Mouse (Mus musculus): ENCODE measurements at regions not wholly inside any gene's neighbourhood (a gene's known extent, or its start where the extent isn't known, plus 50 kb on each side); places are given as distances from the start of the nearest gene placed in this dataset.

- no peak for DNase-seq (ENCODE audit: low read depth, low spot score)
These were observed 199.0 kb upstream of the Hes1 start for GRCm38 (mm10) chr16:29865075-29865740.

DNA sequence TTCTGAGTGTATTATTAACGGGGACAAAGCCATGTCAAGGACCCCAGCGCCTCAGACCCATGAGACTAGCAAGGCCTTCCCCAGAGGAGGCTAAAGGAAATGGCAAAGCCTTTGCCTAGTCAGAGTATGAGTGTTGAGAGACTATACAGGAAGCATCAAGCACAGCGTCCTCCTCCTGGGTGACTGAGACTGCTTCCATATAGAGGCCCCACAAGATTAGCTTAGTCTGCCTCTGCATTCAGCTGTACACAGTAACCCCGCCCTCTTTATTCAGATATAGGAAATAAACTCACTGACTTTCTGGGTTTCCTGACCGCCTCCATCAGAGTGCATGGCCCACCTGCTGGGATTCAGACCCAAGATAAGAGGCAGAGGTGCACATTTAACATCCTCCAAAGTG, 192.8 kb upstream of the Hes1 start:
- DNase-seq (ENCODE audit: low read depth, low spot score), result no peak

GRCm38 (mm10) chr16:29876196-29876595, 188.0 kb upstream of the Hes1 start:
- DNase-seq (ENCODE audit: low read depth, low spot score), result no peak

- DNase-seq (ENCODE audit: low read depth, low spot score), result no peak
These were observed 186.6 kb upstream of the Hes1 start for GRCm38 (mm10) chr16:29877372-29878123.

GRCm38 (mm10) chr16:29879665-29880064, 184.5 kb upstream of the Hes1 start:
- no peak for DNase-seq (ENCODE audit: low read depth, low spot score)

- DNase-seq (ENCODE audit: low read depth, low spot score), result no peak
These were observed 182.7 kb upstream of the Hes1 start for GRCm38 (mm10) chr16:29881497-29881896.

GRCm38 (mm10) chr16:29882226-29882972, 181.8 kb upstream of the Hes1 start:
- no peak for DNase-seq (ENCODE audit: low read depth, low spot score)

DNA sequence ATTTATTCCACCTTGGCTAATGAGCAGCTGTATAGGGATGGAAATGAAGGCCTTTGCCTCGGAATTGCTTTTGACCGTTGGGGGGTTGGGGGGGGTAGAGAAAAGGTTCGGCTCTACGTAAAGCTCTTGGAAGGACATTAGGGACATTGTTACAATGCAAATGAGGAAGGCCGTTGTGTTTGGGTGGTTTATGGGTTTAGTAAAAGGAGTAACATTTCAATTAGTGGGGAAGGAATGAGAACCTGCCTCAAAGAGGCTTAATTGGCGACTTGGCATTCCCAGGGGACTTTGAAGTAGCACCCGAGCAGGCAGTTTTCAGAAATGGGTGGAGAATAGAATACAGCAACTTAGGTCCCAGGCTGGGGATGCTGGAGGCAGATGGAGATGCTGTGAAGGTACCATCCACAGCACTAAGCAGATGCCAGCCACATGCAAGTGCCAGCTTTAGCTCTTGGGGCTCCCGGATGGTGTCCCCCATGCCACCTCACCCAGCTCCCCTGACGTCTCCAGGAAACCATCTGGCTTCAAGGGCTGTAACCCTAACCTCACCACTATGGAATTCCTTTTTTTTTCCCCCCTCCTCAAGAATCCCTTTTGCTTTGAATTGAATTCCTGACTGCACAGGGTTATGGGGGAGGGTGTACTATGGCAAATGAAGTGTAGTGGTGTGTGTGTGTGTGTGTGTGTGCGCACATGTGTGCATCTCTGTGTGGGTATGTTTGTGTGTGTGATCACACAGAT, 180.8 kb upstream of the Hes1 start:
- no peak for DNase-seq (ENCODE audit: low read depth, low spot score)

DNA sequence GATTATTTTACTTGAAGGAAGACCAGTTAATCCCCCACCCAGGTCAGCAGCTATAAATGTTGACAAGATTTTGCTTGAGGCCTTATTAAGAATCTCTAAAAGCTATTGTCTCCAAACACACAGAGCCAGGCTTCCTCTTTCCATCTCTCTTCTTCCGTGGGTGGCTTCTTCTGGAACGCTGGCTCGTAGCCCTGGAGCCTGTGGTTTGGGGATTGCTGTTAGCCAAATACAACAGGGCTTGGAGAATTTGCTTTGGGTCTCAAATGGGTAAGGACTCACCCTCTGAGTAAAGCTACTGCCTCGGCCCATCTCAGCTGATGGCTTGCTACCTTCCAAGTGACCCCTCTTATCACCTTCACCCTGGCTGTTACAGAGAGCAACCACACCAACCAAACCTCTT, 179.3 kb upstream of the Hes1 start:
- no peak for DNase-seq (ENCODE audit: low read depth, low spot score)

- DNase-seq (ENCODE audit: low read depth, low spot score), result no peak
These were observed 177.4 kb upstream of the Hes1 start for GRCm38 (mm10) chr16:29886755-29887154.

DNA sequence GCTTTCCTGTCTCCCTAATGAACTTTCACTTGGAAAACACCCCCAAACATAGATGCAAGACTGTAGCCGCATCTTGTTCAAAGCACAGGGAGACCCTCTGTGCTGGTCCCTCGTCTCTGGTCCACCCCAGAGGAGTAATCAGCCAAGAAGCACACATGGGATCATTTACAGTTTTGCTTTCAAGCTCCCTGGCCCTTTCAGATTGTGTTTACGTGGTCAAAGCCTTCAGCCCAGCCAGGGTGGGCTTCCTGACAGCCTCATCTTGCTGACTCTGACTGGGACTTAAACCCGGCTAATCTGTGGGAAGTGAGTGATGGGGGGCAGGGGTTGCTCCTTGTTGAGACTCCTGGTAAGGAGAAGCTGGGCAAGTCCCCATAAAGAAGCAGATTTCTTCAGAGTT, 174.8 kb upstream of the Hes1 start:
- DNase-seq (ENCODE audit: low read depth, low spot score), result no peak

GRCm38 (mm10) chr16:29891472-29891871, 172.7 kb upstream of the Hes1 start:
- no peak for DNase-seq (ENCODE audit: low read depth, low spot score)

- no peak for DNase-seq (ENCODE audit: low read depth, low spot score)
These were observed 170.0 kb upstream of the Hes1 start for GRCm38 (mm10) chr16:29893871-29894828.

DNA sequence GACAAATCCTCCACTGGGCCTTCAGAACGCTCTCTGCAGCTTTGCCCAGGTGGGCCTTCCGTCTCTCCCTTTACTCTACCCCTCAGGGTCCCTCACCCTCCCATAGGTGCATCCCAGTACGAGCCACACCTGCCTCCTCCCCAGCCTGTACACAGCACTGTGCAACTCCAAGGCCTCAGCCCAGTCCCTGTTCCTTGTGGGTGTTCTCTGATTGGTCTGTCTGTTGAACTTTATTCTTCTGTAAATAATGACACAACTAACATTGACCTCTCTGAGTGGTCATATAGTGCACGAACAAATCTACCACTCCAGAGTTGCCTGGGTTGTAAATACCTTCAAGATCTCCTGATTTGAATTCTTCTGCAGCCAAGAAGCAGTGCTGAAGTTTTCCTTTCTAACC, 167.8 kb upstream of the Hes1 start:
- no peak for DNase-seq (ENCODE audit: low read depth, low spot score)

DNA sequence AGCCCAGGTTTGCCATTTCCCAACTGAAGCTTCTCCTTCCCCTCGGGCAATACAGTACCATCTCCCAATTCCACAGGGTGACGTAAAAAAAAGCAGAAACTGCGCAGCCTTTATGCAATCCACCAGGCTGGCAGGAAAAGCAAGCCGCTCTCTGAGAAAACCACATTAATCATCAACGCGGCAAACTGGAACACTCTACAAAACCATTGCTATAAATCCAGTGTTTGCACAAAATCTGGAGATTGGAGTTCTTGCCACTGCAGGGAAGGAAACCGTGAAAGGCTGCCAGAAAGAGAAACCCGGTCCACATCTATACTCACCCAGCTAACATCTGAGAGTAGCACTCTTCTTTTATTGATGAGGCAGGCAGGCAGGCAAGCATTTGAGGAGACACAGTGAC, 160.7 kb upstream of the Hes1 start:
- DNase-seq (ENCODE audit: low read depth, low spot score), result no peak

DNA sequence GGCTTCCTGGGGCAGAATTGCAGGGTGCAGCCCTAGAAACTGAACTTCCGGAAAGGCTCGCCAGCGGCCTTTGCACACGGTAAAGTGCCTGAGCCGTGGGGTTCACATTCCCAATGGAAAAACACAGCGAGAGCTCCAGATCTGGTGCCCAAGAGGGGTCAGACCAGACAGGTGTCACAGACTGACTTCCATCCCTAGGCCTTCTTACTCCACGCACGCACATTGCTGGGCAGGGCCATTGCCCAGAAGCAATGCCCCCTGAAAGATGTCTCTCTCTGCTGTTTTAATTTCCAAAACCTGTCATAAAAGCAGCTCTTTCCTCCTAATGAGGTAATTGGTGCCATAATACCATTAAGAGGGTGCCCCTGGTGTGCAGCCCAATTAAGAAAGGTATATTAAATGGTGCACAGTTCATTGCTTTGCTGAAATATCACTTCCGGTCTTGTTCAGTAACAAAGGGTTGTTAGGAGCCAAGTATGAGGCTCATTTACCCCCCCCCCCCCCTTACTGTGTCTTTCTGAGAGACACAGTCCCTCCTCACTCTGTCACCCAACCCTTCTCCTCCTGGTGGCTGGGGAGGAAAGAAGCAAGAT, 159.9 kb upstream of the Hes1 start:
- DNase-seq (ENCODE audit: low read depth, low spot score), result no peak

DNA sequence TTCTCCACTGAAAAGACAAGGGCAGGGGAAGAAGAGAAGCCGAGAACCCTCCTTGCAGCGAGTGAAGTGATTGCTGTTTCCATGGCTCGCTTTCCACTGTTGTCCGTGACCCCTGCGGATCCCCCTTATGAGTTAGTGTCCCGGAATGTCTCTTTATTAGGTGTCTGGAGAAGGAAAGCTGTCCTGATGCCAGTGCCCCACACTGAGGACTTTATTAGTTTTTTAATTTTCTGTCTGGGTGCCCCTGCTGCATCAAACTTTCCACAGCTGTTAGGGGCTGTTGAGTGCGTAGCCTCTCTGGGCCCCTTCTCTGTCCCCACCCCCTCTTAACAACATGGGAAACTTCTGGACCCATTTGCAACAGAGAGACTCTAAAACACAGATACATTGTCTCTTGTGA, 156.9 kb upstream of the Hes1 start:
- DNase-seq (ENCODE audit: low read depth, low spot score), result no peak

DNA sequence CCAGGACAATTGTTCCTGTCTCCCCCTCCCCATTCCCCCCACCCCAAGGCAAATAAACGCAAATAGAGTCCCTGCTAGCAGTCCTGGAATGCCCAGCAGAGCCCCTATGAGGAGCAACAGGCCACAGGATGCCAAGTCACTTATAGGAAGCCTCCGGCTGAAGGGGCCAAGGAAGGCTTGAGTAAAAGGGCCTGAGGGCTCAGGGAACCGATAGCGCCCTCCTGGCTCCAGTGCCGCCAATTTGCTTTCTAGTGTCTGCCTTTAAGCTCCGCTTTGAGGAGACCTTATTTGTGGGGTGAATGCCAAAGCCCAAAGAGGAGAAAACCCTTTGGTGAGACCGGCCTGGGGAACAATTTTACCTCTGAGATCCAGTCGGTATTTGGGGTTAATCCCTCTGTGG, 156.2 kb upstream of the Hes1 start:
- DNase-seq (ENCODE audit: low read depth, low spot score), result no peak

DNA sequence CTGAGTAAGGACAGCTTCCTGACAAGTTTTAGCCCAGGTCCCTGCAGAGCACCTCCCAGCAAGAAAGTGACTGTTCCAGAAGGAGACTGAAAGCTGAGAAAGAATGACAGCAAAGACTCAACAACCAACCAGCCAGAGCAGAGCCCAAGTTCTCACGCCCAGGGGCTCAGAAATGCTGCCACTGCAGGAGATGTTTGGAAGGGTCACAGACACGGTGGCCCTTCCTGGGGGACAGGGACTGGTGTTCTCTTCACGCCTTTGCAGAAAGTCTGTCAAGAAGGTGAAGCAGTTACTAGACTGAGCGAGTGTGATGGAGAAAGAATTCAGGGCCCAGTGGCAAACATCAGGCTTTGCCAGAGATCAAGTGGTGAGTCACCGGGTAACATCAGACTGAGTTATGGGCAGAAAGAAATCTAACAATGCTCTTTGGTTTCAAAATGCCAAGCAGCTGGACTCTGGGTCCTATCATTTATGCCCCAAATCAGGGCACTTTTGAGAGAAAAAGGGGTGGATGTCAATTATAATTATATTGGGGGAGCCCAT, 154.2 kb upstream of the Hes1 start:
- DNase-seq (ENCODE audit: low read depth, low spot score), result no peak

DNA sequence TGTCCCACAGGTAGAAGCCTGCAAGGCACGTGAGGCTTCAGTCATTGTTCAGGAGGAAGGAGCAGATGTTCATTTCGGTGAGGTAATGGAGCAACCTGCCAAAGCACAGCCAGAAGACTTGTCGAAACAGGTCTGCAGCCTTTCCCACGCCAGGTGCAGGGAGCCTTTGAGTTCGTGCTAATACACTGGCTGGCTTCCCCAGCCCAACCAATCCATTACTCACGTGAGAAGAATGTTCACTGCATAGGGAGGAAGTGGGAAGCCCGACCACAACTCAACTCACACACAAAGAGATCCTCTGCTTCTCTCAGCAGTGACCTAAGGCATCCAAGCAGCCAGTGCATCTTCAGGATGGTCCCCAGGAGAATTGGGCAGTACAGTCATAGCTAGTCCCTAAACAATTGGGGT, 153.0 kb upstream of the Hes1 start:
- no peak for DNase-seq (ENCODE audit: low read depth, low spot score)

Data from A20 (cell line).